Mouse (Mus musculus) ES-Bruce4 (cell line): ENCODE data around the gene Myrfl. TPM values are rescaled to one million over a fixed set of nuclear protein-coding genes. Genes with fewer than 3 reads are reported as not detected.

ENCODE experiments used
- H3K27ac ChIP-seq: 2 replicates; pipeline ENCODE4 v1.5.1; 2012; ENCODE audit warnings: low read length, inconsistent platforms; ENCODE audit not compliant: insufficient read depth
- H3K27me3 ChIP-seq: 2 replicates; pipeline ENCODE4 v1.6.1; 2012; ENCODE audit warnings: mild to moderate bottlenecking, low read length, inconsistent platforms; ENCODE audit not compliant: control insufficient read depth, poor library complexity, insufficient read depth, severe bottlenecking
- H3K36me3 ChIP-seq: 2 replicates; pipeline ENCODE4 v1.6.1; 2012; ENCODE audit warnings: inconsistent platforms, mild to moderate bottlenecking, low read length, moderate library complexity; ENCODE audit not compliant: control insufficient read depth, poor library complexity, insufficient read depth, severe bottlenecking
- H3K4me1 ChIP-seq: one replicate; pipeline ENCODE4 v1.8.1; 2011; ENCODE audit warnings: low read length; ENCODE audit not compliant: control insufficient read depth, insufficient read depth
- H3K4me3 ChIP-seq: 2 replicates; pipeline ENCODE4 v1.5.1; 2011; ENCODE audit warnings: low read depth, mild to moderate bottlenecking, low read length
- H3K9ac ChIP-seq: 2 replicates; pipeline ENCODE4 v1.6.1; 2012; ENCODE audit warnings: low read depth, mild to moderate bottlenecking, inconsistent platforms; ENCODE audit not compliant: poor library complexity, severe bottlenecking
- H3K9me3 ChIP-seq: replicated peaks from 2 replicates; pipeline ENCODE4 v1.6.1; 2012; ENCODE audit warnings: mild to moderate bottlenecking, low read length, inconsistent platforms; ENCODE audit not compliant: control insufficient read depth, poor library complexity, insufficient read depth, severe bottlenecking
- CTCF ChIP-seq: IDR thresholded peaks from one replicate; pipeline ENCODE4 v1.8.1; 2011; ENCODE audit warnings: low read depth, low read length
- EP300 ChIP-seq: IDR thresholded peaks from 2 replicates; pipeline ENCODE4 v1.6.1; 2011; ENCODE audit warnings: low read depth, low read length; ENCODE audit not compliant: insufficient read depth
- POLR2A ChIP-seq: IDR thresholded peaks from one replicate; pipeline ENCODE4 v1.8.1; 2011; ENCODE audit warnings: low read length; ENCODE audit not compliant: insufficient read depth
- polyA plus RNA-seq: library from polyadenylated mRNA; stranded (reverse); fragments of >200 nt; gene quantifications from 2 replicates; pipeline ENCODE4 v1.2.4, GENCODE M21; 2011; ENCODE audit warnings: low read depth; ENCODE audit not compliant: missing spikeins, insufficient read depth, insufficient read length

Myrfl gene
- polyA plus RNA-seq, 1 experiment = 0.19 TPM

GRCm38 (mm10) chr10:116815311-116816060 is 81.2 kb downstream of the Myrfl start:
- Histone ChIP-seq H3K36me3 (no peaks in the 10 kb centered on the region), H3K27me3 (no peaks in the 10 kb centered on the region; the same call in 1 of the 2 replicates), H3K9me3 (no peaks in the 10 kb centered on the region), H3K9ac (no peak overlapping the region), H3K4me1 (no peaks in the 10 kb centered on the region), H3K4me3 (no peak overlapping the region), H3K27ac (no peak overlapping the region)
- TF ChIP-seq CTCF = no peak
- no peak for TF ChIP-seq POLR2A
- TF ChIP-seq EP300 = no peak

- no peaks in the 10 kb centered on the region for H3K4me1 ChIP-seq
- no peak overlapping the region for H3K9ac ChIP-seq
Observed at GRCm38 (mm10) chr10:116813150-116813549, 83.6 kb downstream of the Myrfl start.

GRCm38 (mm10) chr10:116810738-116811137 is 86.0 kb downstream of the Myrfl start:
- H3K36me3 ChIP-seq = no peaks in the 10 kb centered on the region
- H3K4me3 ChIP-seq = no peak overlapping the region
- no peaks in the 10 kb centered on the region; the same call in 1 of the 2 replicates for H3K27me3 ChIP-seq
- H3K4me1 ChIP-seq = no peaks in the 10 kb centered on the region
- TF ChIP-seq POLR2A (no peak), CTCF (no peak), EP300 (no peak)
- H3K9me3 ChIP-seq = no peaks in the 10 kb centered on the region
- no peak overlapping the region for H3K27ac ChIP-seq
- H3K9ac ChIP-seq = no peak overlapping the region

More at GRCm38 (mm10) chr10:116813150-116813549, 83.6 kb downstream of the Myrfl start:
- H3K36me3 ChIP-seq = no peaks in the 10 kb centered on the region
- no peaks in the 10 kb centered on the region; the same call in 1 of the 2 replicates for H3K27me3 ChIP-seq
- TF ChIP-seq CTCF (no peak), POLR2A (no peak), EP300 (no peak)
- H3K9me3 ChIP-seq = no peaks in the 10 kb centered on the region
- no peak overlapping the region for H3K27ac ChIP-seq
- no peak overlapping the region for H3K4me3 ChIP-seq

GRCm38 (mm10) chr10:116809383-116809782 is 87.3 kb downstream of the Myrfl start:
- no peak for TF ChIP-seq CTCF
- TF ChIP-seq EP300 = no peak
- TF ChIP-seq POLR2A = no peak
- H3K27me3 ChIP-seq = no peaks in the 10 kb centered on the region
- no peaks in the 10 kb centered on the region for H3K36me3 ChIP-seq
- H3K9ac ChIP-seq = no peak overlapping the region
- no peak overlapping the region for H3K27ac ChIP-seq
- no peaks in the 10 kb centered on the region for H3K9me3 ChIP-seq
- H3K4me1 ChIP-seq = no peaks in the 10 kb centered on the region
- no peak overlapping the region for H3K4me3 ChIP-seq

- TF ChIP-seq EP300 (no peak), POLR2A (no peak), CTCF (no peak)
- no peak overlapping the region for H3K27ac ChIP-seq
- no peak overlapping the region for H3K9ac ChIP-seq
- H3K4me1 ChIP-seq = no peaks in the 10 kb centered on the region
- H3K4me3 ChIP-seq = peak overlapping the region; percentile 16
- no peaks in the 10 kb centered on the region for H3K9me3 ChIP-seq
- H3K27me3 ChIP-seq = no peaks in the 10 kb centered on the region
- H3K36me3 ChIP-seq = no peaks in the 10 kb centered on the region
Observed at GRCm38 (mm10) chr10:116808556-116809353, 88.0 kb downstream of the Myrfl start.

- H3K36me3 ChIP-seq = no peaks in the 10 kb centered on the region
- peaks cover 1% of the 10 kb centered on the region for H3K4me1 ChIP-seq
- H3K4me3 ChIP-seq = no peak overlapping the region
- no peaks in the 10 kb centered on the region for H3K9me3 ChIP-seq
- no peak overlapping the region for H3K27ac ChIP-seq
- H3K9ac ChIP-seq = no peak overlapping the region
- TF ChIP-seq CTCF (no peak), POLR2A (no peak), EP300 (no peak)
- no peaks in the 10 kb centered on the region for H3K27me3 ChIP-seq
Observed at GRCm38 (mm10) chr10:116802178-116802794, 94.4 kb downstream of the Myrfl start.
